Mouse (Mus musculus) midbrain, embryonic 12.5 days (tissue): ENCODE measurements around the gene Neurl1a. TPM values are rescaled to one million over a fixed set of nuclear protein-coding genes. Genes with fewer than 3 reads are reported as not detected.
A peak's percentile ranks its signal among the peaks of the same experiment; 100 is the strongest.

Experiments
- ATAC-seq: fragments of 200-750 bp; cut with Nextera tagmentation; 2 replicates; pipeline ENCODE4 v1.8.0; 2017; ENCODE audit warnings: low read depth, moderate TSS enrichment, moderate library complexity; ENCODE audit not compliant: low FRiP score
- H3K27ac ChIP-seq: fragments of 300-500 bp; sonication (generic); replicated peaks from 2 replicates; pipeline ENCODE4 v1.5.1; 2016; ENCODE audit warnings: mild to moderate bottlenecking
- H3K27me3 ChIP-seq: fragments of 300-500 bp; sonication (generic); 2 replicates; pipeline ENCODE4 v1.6.1; 2016; ENCODE audit warnings: mild to moderate bottlenecking
- H3K36me3 ChIP-seq: fragments of 300-500 bp; sonication (generic); 2 replicates; pipeline ENCODE4 v1.6.1; 2016
- H3K4me1 ChIP-seq: fragments of 300-500 bp; sonication (generic); 2 replicates; pipeline ENCODE4 v1.6.1; 2016
- H3K4me2 ChIP-seq: fragments of 300-500 bp; sonication (generic); replicated peaks from 2 replicates; pipeline ENCODE4 v1.6.1; 2016; ENCODE audit warnings: mild to moderate bottlenecking, moderate library complexity
- H3K4me3 ChIP-seq: fragments of 300-500 bp; sonication (generic); 2 replicates; pipeline ENCODE4 v1.5.1; 2016; ENCODE audit warnings: mild to moderate bottlenecking
- H3K9ac ChIP-seq: fragments of 300-500 bp; sonication (generic); replicated peaks from 2 replicates; pipeline ENCODE4 v1.6.1; 2016; ENCODE audit warnings: mild to moderate bottlenecking, moderate library complexity
- H3K9me3 ChIP-seq: fragments of 300-500 bp; sonication (generic); 2 replicates; pipeline ENCODE4 v1.6.1; 2016; ENCODE audit warnings: mild to moderate bottlenecking
- WGBS: fragments of 180-500 bp; shearing (Covaris S2); methylation state at CpG from one replicate; pipeline ENCODE4 v1.1.7; 2016; 5-methylcytosine and 5-hydroxymethylcytosine counted together
- polyA plus RNA-seq: library from polyadenylated mRNA; unstranded; fragments of >200 nt; fragmentation: Nextera tagmentation; extraction: Ambion mirVana; gene quantifications from 2 replicates; pipeline ENCODE4 v1.2.1, GENCODE M21; 2016

Neurl1a gene
- polyA plus RNA-seq, 1 experiment from 2014 or later: 4.8 TPM

DNA sequence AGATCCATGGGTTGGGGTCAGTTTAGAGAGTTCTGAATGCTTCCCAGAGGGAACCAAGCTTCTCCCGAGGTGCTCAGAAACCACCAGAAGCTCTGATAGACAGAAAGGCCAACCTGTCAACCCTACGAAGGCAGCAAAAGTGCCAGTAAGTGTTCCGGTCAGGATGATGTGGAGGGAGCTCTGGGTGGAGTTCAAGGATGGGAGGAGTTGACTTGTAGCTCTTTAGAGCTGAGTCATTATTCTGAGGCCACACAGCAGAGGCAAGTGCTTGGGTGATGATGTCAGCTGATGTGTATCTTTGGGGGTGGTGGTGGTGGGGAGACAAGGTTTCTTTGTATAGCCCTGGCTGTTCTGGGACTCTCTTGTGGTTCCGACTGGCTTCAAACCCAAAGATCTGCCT is 41.0 kb downstream of the Neurl1a start:
- Histone ChIP-seq H3K4me2 (no peak overlapping the region), H3K27ac (no peak overlapping the region), H3K4me1 (0 out of 2 replicates have a peak, but pooled peaks cover 4% of the 10 kb centered on the region), H3K9ac (no peak overlapping the region), H3K4me3 (no peak overlapping the region), H3K36me3 (no peaks in the 10 kb centered on the region), H3K9me3 (no peaks in the 10 kb centered on the region), H3K27me3 (no peaks in the 10 kb centered on the region)
- WGBS: 84% methylated on average over 4 of the region's 4 CpGs
- no peak for ATAC-seq

DNA sequence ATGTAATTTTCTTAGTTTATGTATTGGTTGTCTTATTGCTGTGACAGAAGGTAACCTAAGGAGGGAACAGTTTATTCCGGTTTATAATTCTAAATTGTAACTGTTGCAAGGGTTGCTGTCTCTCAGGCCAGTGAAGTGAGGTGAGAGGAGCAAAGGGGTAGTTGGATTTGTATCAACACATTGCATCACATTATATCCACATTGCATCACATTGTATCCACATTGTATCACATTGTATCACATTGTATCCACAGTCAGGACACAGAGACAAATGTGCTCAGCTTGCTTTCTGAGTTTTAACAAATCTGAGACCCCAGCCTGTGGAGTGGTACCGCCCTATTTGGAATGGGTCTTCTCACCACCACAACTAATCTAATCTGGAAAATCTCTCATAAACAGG is 41.6 kb downstream of the Neurl1a start:
- Histone ChIP-seq H3K4me2 (no peak overlapping the region), H3K27ac (no peak overlapping the region), H3K4me1 (0 out of 2 replicates have a peak, but pooled peaks cover 4% of the 10 kb centered on the region), H3K36me3 (no peaks in the 10 kb centered on the region), H3K9me3 (no peaks in the 10 kb centered on the region), H3K9ac (no peak overlapping the region), H3K4me3 (no peak overlapping the region), H3K27me3 (no peaks in the 10 kb centered on the region)
- ATAC-seq: no peak
- WGBS: 84% methylated on average over 2 of the region's 2 CpGs

DNA sequence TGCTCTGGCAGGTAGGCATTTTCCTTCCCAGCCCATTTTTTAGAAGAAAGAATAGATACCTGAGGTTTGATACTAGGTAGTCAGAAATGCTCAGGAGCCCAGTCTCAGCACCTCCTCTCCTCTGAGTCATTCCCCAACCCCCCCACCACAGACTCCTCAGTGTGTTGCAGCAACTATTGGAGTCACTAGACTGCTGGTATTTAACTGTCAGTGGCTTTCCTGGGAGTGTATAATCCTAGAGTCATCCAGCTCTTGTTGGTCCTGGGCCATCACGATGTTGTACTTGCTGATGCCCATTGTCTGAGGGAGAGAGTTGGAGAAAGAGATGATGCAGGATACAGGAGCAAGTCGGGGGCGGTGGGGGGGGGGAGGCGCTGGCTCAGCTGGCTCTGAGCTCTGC is 42.4 kb downstream of the Neurl1a start:
- WGBS: 84% methylated on average over 4 of the region's 4 CpGs
- no peaks in the 10 kb centered on the region for H3K27me3 ChIP-seq
- H3K4me2 ChIP-seq: no peak overlapping the region
- H3K9ac ChIP-seq: no peak overlapping the region
- ATAC-seq: no peak
- H3K4me3 ChIP-seq: no peak overlapping the region
- H3K4me1 ChIP-seq: 0 out of 2 replicates have a peak, but pooled peaks cover 4% of the 10 kb centered on the region
- no peaks in the 10 kb centered on the region for H3K9me3 ChIP-seq
- no peaks in the 10 kb centered on the region for H3K36me3 ChIP-seq
- H3K27ac ChIP-seq: no peak overlapping the region

DNA sequence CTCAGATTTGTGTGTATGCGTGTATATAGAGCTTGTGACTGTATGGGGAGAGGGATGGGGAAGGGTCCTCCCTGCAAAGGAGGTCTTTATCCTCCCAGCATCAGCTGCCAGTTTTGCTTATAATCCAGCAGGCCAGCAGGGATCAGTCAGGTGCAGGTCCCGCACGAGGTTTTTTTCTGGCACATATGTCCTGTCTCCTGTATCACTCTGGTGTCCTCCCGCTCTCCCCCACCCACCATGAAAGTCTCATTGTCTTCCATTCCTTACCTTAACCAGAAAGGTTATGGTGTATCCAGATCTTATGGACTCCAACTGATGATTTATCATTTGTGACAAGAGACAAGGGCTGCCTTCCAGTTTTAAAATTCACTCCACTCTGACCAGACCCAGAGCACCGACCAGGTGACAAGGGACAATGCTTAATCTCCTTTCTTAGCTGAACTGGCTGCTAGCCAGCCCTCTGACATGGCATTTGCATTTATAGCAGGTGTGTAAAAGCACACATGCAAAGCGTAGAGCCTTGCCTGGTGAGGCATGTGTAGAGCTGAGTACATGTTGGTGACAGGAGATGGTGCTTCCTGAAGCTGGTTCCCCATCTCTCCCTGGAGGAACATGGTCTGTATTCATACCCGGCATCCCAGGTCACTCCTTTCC is 43.0 kb downstream of the Neurl1a start:
- Histone ChIP-seq H3K36me3 (no peaks in the 10 kb centered on the region), H3K4me1 (0 out of 2 replicates have a peak, but pooled peaks cover 4% of the 10 kb centered on the region), H3K4me2 (no peak overlapping the region), H3K9me3 (no peaks in the 10 kb centered on the region), H3K4me3 (no peak overlapping the region), H3K27ac (no peak overlapping the region), H3K9ac (no peak overlapping the region), H3K27me3 (no peaks in the 10 kb centered on the region)
- 75% methylated on average over 7 of the region's 7 CpGs for WGBS
- no peak for ATAC-seq

DNA sequence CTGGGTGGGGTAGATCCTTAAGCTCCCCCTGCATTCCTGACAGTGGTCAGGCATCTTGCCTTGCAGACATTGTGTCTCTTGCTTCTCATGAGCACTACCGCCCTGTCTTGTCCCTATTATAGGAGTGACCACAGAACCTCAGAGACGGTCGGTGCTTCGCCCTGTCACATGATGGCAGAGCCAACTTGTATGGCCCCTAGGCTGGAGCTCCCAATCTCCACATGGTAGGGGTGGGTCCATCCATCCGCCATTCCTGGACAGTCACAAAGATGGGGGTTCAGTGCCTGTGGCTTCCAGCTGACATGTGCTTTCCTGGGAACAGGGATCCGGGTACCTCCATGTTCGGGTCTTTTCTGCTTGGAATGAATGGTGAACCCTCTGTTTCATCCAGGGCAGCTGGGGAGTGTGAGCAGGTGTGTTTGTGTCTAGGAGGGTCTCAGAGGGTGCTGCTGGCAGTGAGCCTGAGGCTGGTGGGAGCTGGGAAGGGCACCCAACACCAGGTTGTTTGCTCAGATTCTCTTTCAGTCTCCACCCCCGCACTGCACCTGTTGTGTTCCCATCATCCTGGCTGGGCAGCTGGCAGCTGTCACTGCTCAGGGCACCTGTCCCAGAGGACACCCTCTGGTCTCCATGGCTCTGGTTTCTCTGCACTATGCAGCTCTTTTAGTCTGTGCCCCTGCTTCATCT is 43.7 kb downstream of the Neurl1a start:
- 93% methylated on average over 8 of the region's 8 CpGs for WGBS
- Histone ChIP-seq H3K9me3 (no peaks in the 10 kb centered on the region), H3K27me3 (no peaks in the 10 kb centered on the region), H3K4me1 (0 out of 2 replicates have a peak, but pooled peaks cover 4% of the 10 kb centered on the region), H3K27ac (no peak overlapping the region), H3K36me3 (no peaks in the 10 kb centered on the region), H3K4me2 (no peak overlapping the region), H3K4me3 (no peak overlapping the region), H3K9ac (no peak overlapping the region)
- ATAC-seq: no peak

DNA sequence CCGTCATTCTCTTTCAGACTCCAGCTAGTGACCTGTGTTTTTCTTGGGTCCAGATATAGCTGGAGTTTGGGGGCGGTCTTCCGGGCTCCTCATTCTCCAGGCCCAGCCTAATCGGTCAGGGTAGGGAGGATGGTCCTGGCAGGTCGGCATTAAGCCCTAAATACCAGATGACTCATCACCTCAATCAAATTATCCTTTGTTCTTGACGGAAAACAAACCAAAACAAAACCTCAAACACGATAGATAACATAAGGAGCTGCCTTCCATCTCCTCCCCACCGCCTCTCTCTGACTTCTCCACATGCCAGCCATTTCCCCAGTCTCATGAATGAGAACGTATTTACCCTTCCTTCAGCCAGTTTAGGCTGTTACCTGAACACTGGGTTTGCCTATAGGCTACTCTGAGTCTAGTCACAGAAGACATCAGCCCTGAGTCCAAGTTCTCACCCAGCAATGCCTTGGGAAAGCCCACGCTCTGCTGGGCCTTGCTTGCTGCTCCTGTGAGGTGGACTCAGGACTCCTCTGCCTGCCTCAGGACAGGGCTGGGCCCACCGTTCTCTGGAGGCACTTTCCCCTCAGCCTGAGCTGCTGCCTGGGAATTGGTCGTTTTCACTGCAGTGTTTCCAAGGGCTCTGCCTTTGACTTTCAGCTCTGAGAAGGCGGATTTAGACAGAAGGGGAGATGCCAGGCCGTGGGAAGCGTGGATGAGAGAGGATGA is 44.4 kb downstream of the Neurl1a start:
- 79% methylated on average over 15 of the region's 15 CpGs for WGBS
- no peak overlapping the region for H3K9ac ChIP-seq
- H3K9me3 ChIP-seq: no peaks in the 10 kb centered on the region
- ATAC-seq: no peak
- H3K27me3 ChIP-seq: no peaks in the 10 kb centered on the region
- no peak overlapping the region for H3K27ac ChIP-seq
- no peak overlapping the region for H3K4me3 ChIP-seq
- no peaks in the 10 kb centered on the region for H3K36me3 ChIP-seq
- H3K4me1 ChIP-seq: 0 out of 2 replicates have a peak, but pooled peaks cover 4% of the 10 kb centered on the region
- no peak overlapping the region for H3K4me2 ChIP-seq

DNA sequence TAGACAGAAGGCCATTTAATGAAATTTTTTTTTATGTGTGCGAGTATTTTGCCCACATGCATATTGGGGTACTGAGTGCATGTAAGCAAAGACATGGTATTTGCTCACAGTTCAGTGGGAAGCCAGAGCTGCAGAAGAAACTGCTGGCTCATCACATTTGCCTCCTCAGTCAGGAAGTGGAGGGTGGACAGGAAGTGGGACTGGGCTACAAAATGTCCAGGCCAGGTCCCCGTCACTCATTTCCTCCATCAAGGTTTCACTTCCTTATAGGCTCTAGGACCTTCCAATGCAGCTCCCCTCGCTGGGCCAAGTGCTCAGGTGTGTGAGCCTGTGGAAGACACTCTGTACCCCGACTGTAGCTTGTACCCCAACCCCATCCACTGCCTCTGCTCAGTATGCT is 46.1 kb downstream of the Neurl1a start:
- H3K9ac ChIP-seq: no peak overlapping the region
- no peak overlapping the region for H3K4me3 ChIP-seq
- H3K4me1 ChIP-seq: peaks cover 16% of the 10 kb centered on the region
- no peaks in the 10 kb centered on the region for H3K36me3 ChIP-seq
- no peak overlapping the region for H3K4me2 ChIP-seq
- 88% methylated on average over 4 of the region's 4 CpGs for WGBS
- ATAC-seq: no peak
- H3K9me3 ChIP-seq: no peaks in the 10 kb centered on the region
- no peak overlapping the region for H3K27ac ChIP-seq
- no peaks in the 10 kb centered on the region for H3K27me3 ChIP-seq

DNA sequence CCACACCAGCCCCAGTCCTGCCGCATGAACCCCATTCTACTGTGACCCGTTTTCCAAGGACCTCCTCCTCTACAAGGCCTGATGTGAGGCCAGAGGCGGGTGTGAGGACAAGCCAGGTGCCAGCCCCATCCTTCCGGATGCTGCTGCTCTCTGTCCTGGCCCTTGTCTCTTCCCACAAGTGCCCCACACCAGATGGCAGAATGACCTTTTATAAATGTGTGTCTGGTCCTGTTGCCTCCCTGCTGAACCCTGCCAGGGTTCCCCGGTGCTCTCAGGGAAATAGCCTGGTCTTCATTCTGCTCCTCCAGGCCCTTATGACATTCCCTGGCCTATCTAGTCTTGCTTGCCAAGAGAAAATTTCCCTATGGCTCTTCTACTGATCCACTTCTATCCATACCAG is 47.2 kb downstream of the Neurl1a start:
- Histone ChIP-seq H3K4me2 (no peak overlapping the region), H3K36me3 (no peaks in the 10 kb centered on the region), H3K9me3 (no peaks in the 10 kb centered on the region), H3K9ac (no peak overlapping the region), H3K4me3 (no peak overlapping the region), H3K27ac (no peak overlapping the region), H3K27me3 (no peaks in the 10 kb centered on the region; the same call in 1 of the 2 replicates), H3K4me1 (peaks cover 16% of the 10 kb centered on the region)
- no peak for ATAC-seq
- 86% methylated on average over 5 of the region's 5 CpGs for WGBS

DNA sequence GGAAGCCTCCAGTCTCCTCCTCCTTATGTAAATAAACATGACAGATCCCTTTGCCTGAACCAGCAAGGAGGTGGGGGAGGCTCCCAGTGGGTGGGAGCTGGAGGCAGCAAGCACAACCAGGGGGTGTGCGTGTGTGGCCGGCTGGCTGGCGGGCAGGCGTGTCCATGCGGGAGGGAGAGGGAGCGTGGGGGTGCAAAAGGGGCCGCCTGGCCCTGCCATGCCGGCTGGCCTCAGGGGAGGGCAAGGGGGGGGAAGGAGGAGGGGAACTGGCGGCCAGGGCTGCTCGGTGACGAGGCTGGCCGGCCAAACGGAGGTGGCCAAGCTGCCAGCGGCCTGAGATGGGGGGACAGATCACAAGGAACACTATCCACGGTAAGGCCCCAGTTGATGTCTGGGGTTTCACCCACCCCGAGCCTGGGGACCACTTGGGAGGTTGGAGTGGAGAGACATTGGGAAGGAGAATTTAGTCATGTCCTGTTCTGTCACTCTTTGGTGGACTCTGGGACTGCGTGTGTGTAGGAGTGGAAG is 50.2 kb downstream of the Neurl1a start:
- peak; percentile 84 for ATAC-seq
- Histone ChIP-seq H3K9ac (peak overlapping the region; percentile 43), H3K36me3 (no peaks in the 10 kb centered on the region), H3K4me3 (peak overlapping the region; percentile 26; the same call in 1 of the 2 replicates), H3K9me3 (no peaks in the 10 kb centered on the region), H3K4me2 (peak overlapping the region; percentile 52), H3K27ac (0 out of 2 replicates have a peak overlapping the region, but pooled peaks have one; percentile 17), H3K27me3 (no peaks in the 10 kb centered on the region; the same call in 1 of the 2 replicates), H3K4me1 (peaks cover 13% of the 10 kb centered on the region)
- WGBS: 4% methylated on average over 16 of the region's 17 CpGs

DNA sequence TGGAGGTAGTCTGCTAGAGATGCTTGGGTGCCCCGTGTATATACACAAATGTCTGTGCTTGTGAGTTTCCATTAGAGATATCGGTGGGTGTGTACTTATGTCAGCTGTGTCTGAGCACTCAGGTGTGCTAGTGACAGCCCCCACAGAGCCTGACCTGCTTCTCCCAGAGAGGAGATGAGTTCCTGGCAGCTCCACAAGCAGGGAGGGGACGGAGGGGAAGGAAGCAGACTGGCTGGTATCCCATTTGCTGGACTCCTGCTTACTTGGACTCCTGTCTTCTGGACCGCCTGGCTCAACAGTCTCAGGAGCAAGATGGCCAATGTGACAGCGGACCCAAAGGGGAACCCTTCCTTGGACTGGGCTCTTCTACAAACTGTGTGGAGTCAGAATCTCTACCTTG is 50.8 kb downstream of the Neurl1a start:
- H3K4me2 ChIP-seq: no peak overlapping the region
- H3K27me3 ChIP-seq: no peaks in the 10 kb centered on the region; the same call in 1 of the 2 replicates
- no peak overlapping the region for H3K4me3 ChIP-seq
- peaks cover 13% of the 10 kb centered on the region for H3K4me1 ChIP-seq
- no peak for ATAC-seq
- H3K9me3 ChIP-seq: no peaks in the 10 kb centered on the region
- 84% methylated on average over 5 of the region's 5 CpGs for WGBS
- H3K27ac ChIP-seq: no peak overlapping the region
- no peaks in the 10 kb centered on the region for H3K36me3 ChIP-seq
- no peak overlapping the region for H3K9ac ChIP-seq

DNA sequence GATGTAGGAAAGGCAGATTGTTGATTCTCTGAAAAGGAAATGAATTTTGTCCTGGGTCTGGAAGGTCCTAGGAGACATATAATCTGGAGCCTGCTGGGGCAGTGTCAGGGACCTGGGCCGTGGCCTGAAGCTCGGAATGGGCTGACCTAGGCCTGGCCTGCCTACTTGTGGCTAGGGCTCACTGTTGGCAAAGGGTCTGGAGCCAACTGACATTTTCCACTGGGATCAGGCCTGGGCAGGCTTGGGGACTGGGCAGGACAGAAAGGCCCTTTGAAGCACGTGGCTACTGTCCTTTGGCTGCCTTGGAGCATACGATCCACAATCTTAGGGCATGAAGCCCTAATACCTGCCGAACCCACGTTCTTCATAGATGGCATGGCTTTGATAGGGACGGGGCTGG is 51.5 kb downstream of the Neurl1a start:
- Histone ChIP-seq H3K27ac (no peak overlapping the region), H3K9ac (no peak overlapping the region), H3K9me3 (no peaks in the 10 kb centered on the region), H3K4me3 (no peak overlapping the region), H3K4me2 (no peak overlapping the region), H3K36me3 (no peaks in the 10 kb centered on the region), H3K4me1 (peaks cover 13% of the 10 kb centered on the region), H3K27me3 (no peaks in the 10 kb centered on the region; the same call in 1 of the 2 replicates)
- 91% methylated on average over 7 of the region's 7 CpGs for WGBS
- ATAC-seq: no peak

DNA sequence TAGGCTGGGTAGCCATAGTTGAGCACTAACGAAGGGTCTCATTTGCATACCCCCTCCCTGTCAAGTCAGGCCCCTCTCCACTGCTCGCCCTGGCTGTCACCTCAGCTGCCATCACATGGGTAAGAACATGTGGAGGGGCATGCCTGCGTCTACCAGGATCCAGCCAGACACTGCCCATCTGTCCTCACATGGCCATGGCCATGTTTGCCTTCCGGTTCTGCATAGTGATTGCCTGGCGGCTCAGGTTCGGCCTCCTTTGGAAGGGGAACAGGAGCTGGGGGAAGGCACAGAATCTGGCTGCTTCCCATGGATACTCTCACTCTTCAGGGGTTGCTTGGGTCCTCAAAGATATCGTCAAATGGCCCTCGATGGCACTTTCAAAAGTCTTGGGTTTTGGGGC is 52.1 kb downstream of the Neurl1a start:
- Histone ChIP-seq H3K4me2 (no peak overlapping the region), H3K4me3 (no peak overlapping the region), H3K27me3 (no peaks in the 10 kb centered on the region; the same call in 1 of the 2 replicates), H3K9ac (no peak overlapping the region), H3K27ac (no peak overlapping the region), H3K4me1 (peaks cover 13% of the 10 kb centered on the region), H3K9me3 (no peaks in the 10 kb centered on the region), H3K36me3 (no peaks in the 10 kb centered on the region)
- no peak for ATAC-seq
- WGBS: 85% methylated on average over 8 of the region's 8 CpGs
